Mouse (Mus musculus) ES-Bruce4 (cell line): ENCODE results near the gene B3galt5. TPM values are rescaled to one million over a fixed set of nuclear protein-coding genes. Genes with fewer than 3 reads are reported as not detected.

Source experiments
- H3K27ac ChIP-seq: 2 replicates; pipeline ENCODE4 v1.5.1; 2012; ENCODE audit warnings: low read length, inconsistent platforms; ENCODE audit not compliant: insufficient read depth
- H3K27me3 ChIP-seq: 2 replicates; pipeline ENCODE4 v1.6.1; 2012; ENCODE audit warnings: mild to moderate bottlenecking, low read length, inconsistent platforms; ENCODE audit not compliant: control insufficient read depth, poor library complexity, insufficient read depth, severe bottlenecking
- H3K36me3 ChIP-seq: 2 replicates; pipeline ENCODE4 v1.6.1; 2012; ENCODE audit warnings: inconsistent platforms, mild to moderate bottlenecking, low read length, moderate library complexity; ENCODE audit not compliant: control insufficient read depth, poor library complexity, insufficient read depth, severe bottlenecking
- H3K4me1 ChIP-seq: one replicate; pipeline ENCODE4 v1.8.1; 2011; ENCODE audit warnings: low read length; ENCODE audit not compliant: control insufficient read depth, insufficient read depth
- H3K4me3 ChIP-seq: 2 replicates; pipeline ENCODE4 v1.5.1; 2011; ENCODE audit warnings: low read depth, mild to moderate bottlenecking, low read length
- H3K9ac ChIP-seq: 2 replicates; pipeline ENCODE4 v1.6.1; 2012; ENCODE audit warnings: low read depth, mild to moderate bottlenecking, inconsistent platforms; ENCODE audit not compliant: poor library complexity, severe bottlenecking
- H3K9me3 ChIP-seq: replicated peaks from 2 replicates; pipeline ENCODE4 v1.6.1; 2012; ENCODE audit warnings: mild to moderate bottlenecking, low read length, inconsistent platforms; ENCODE audit not compliant: control insufficient read depth, poor library complexity, insufficient read depth, severe bottlenecking
- CTCF ChIP-seq: IDR thresholded peaks from one replicate; pipeline ENCODE4 v1.8.1; 2011; ENCODE audit warnings: low read depth, low read length
- EP300 ChIP-seq: IDR thresholded peaks from 2 replicates; pipeline ENCODE4 v1.6.1; 2011; ENCODE audit warnings: low read depth, low read length; ENCODE audit not compliant: insufficient read depth
- POLR2A ChIP-seq: IDR thresholded peaks from one replicate; pipeline ENCODE4 v1.8.1; 2011; ENCODE audit warnings: low read length; ENCODE audit not compliant: insufficient read depth
- polyA plus RNA-seq: library from polyadenylated mRNA; stranded (reverse); fragments of >200 nt; gene quantifications from 2 replicates; pipeline ENCODE4 v1.2.4, GENCODE M21; 2011; ENCODE audit warnings: low read depth; ENCODE audit not compliant: missing spikeins, insufficient read depth, insufficient read length

Gene B3galt5
- polyA plus RNA-seq, 1 experiment, result not detected

DNA sequence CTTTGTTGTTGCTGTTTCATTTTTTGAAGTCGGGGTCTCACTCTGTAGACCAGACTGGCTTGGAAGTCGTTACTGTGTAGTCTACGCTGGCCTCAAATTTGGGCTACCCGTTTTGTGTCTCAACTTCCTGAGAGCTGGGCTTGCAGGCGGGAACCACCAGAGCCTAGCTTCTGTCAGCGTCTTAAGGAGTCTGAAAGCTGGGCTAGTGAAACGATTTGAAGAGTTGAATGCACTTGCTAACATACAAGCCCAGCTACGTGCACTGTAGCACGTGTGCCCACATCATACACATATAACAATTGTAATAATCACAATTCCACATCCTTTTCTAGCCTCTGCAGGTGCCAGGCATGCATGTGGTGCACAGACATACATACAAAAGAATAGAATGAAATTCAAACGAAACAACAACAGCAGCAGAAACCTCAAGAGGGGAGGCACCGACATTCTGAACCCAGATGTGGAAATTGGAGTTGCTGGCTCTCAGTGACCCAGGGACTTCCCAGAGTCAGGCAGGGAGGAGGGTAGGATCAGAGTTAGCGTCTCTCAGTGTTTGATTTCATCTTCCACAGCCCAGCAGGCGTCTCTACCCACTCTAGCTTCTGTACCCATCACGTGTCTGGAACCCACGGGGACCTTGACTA, 57.1 kb downstream of the B3galt5 start:
- no peaks in the 10 kb centered on the region for H3K4me1 ChIP-seq
- H3K9me3 ChIP-seq, result no peaks in the 10 kb centered on the region
- H3K9ac ChIP-seq, result no peak overlapping the region
- H3K27ac ChIP-seq, result no peak overlapping the region
- H3K27me3 ChIP-seq, result no peaks in the 10 kb centered on the region; the same call in 1 of the 2 replicates
- no peaks in the 10 kb centered on the region for H3K36me3 ChIP-seq
- no peak overlapping the region for H3K4me3 ChIP-seq
- TF ChIP-seq CTCF (no peak), EP300 (no peak), POLR2A (no peak)

DNA sequence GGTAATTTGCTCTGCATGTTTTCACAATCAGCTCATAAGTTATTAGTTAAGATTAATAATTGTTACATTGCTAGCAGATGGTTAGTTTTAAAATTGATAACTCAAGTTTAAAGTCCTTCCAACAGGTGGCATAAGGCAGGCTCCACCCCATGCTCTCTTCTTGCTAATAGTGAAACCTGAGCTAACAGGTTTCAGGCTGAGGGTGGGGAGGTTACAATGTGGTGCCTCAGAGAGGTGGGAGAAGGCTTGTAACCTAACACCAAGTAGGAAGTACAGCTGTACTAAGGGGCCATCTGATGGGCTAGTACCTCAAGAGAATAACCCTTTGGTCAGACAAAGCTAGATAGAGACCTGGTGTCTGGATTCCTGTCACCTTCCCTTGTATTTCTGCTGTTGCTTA, 62.5 kb downstream of the B3galt5 start:
- no peak overlapping the region for H3K4me3 ChIP-seq
- H3K4me1 ChIP-seq, result peaks cover 1% of the 10 kb centered on the region
- 0 out of 2 replicates have a peak, but pooled peaks cover 2% of the 10 kb centered on the region for H3K9me3 ChIP-seq
- no peaks in the 10 kb centered on the region for H3K36me3 ChIP-seq
- no peak overlapping the region for H3K9ac ChIP-seq
- no peak for TF ChIP-seq POLR2A
- TF ChIP-seq EP300, result no peak
- no peak for TF ChIP-seq CTCF
- H3K27ac ChIP-seq, result no peak overlapping the region
- H3K27me3 ChIP-seq, result no peaks in the 10 kb centered on the region

DNA sequence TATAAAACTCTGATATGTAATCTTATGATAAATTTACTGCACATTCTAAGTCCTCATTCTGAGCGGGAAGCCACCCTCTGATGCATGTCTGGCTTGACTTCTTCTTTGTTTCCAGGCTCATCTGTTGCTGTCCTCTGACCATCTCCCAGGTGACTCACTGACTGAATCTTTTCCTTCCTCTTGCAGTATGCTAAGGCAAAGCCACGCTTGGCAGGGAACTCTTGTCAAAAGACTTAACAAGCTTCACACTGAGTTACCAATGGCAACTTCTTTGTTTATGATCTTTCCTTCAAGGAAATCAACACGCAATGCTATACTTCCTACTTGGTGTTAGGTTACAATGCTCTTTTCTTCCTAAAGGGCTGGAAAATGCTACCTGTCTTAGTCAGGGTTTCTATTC, 63.0 kb downstream of the B3galt5 start:
- Histone ChIP-seq H3K4me1 (peaks cover 1% of the 10 kb centered on the region), H3K27me3 (no peaks in the 10 kb centered on the region), H3K27ac (no peak overlapping the region), H3K9ac (no peak overlapping the region), H3K36me3 (no peaks in the 10 kb centered on the region), H3K9me3 (0 out of 2 replicates have a peak, but pooled peaks cover 2% of the 10 kb centered on the region), H3K4me3 (no peak overlapping the region)
- TF ChIP-seq POLR2A (no peak), EP300 (no peak), CTCF (no peak)

DNA sequence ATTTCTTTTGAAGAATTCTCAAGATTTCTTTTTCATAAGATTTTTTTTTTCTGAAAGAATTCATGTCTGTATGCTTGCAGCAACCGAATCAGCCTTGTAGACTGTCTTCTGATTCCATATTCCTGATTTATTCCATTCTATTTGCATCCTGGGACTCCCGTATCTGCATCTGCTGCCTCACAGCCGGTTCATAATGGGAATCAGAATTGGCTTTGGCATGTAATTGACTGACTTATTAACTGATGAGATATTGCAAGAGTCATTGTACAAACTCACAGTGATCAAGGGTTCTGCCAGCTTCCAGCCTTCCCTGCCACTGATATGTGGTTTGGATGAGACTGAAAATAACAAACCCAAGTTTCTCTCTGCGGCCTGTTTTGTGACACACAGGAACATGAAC, 67.8 kb downstream of the B3galt5 start:
- H3K9ac ChIP-seq, result no peak overlapping the region
- H3K27me3 ChIP-seq, result no peaks in the 10 kb centered on the region
- no peak overlapping the region for H3K27ac ChIP-seq
- no peaks in the 10 kb centered on the region for H3K36me3 ChIP-seq
- no peak overlapping the region for H3K4me3 ChIP-seq
- H3K4me1 ChIP-seq, result no peaks in the 10 kb centered on the region
- TF ChIP-seq POLR2A, result no peak
- no peak for TF ChIP-seq EP300
- no peak for TF ChIP-seq CTCF
- 0 out of 2 replicates have a peak, but pooled peaks cover 2% of the 10 kb centered on the region for H3K9me3 ChIP-seq

DNA sequence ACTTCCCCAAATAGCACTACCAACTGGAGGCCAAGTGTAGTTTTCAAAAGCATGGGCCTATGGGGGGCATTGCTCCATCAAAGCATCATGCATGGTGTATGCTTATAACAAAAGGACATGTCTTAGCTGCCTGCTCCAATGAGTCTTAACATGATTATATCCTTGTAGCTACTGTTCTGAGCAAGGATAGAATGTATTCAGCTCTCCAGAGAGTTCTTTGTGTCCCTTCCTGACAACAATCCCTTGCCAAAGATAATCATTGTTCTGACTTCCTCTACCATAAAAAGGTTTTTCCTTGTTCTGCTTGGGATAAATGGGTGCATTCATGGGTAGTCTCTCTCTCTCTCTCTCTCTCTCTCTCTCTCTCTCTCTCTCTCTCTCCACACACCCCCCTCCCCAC, 68.8 kb downstream of the B3galt5 start:
- no peak overlapping the region for H3K27ac ChIP-seq
- no peaks in the 10 kb centered on the region for H3K36me3 ChIP-seq
- no peaks in the 10 kb centered on the region for H3K27me3 ChIP-seq
- H3K4me3 ChIP-seq, result no peak overlapping the region
- H3K4me1 ChIP-seq, result no peaks in the 10 kb centered on the region
- TF ChIP-seq EP300, result no peak
- TF ChIP-seq POLR2A, result no peak
- no peak for TF ChIP-seq CTCF
- H3K9me3 ChIP-seq, result 0 out of 2 replicates have a peak, but pooled peaks cover 2% of the 10 kb centered on the region
- no peak overlapping the region for H3K9ac ChIP-seq

DNA sequence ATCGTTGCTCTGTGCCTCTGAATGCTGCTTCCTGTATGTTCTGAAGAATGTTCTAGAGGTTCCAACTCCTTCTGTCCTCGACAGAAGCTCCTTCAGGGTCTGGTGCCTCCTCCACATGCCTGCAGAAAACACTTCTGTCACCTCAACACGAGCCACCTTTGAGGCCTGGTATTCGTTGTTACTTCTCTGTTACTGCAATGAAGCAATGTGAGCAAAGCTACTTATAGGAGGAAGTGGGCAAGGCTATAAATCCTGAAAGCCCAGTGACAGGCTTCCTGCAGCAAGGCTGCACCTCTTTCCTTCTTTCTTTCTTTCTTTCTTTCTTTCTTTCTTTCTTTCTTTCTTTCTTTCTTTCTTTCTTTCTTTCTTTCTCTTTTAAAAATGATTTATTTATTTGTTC, 71.3 kb downstream of the B3galt5 start:
- Histone ChIP-seq H3K4me1 (no peaks in the 10 kb centered on the region), H3K36me3 (no peaks in the 10 kb centered on the region), H3K27ac (no peak overlapping the region), H3K4me3 (no peak overlapping the region), H3K9ac (no peak overlapping the region), H3K27me3 (no peaks in the 10 kb centered on the region), H3K9me3 (no peaks in the 10 kb centered on the region)
- TF ChIP-seq POLR2A (no peak), EP300 (no peak), CTCF (no peak)
